Mouse (Mus musculus): ENCODE results near the gene Rpia. TPM values are rescaled to one million over a fixed set of nuclear protein-coding genes. Genes with fewer than 3 reads are reported as not detected.

Rpia gene
- polyA plus RNA-seq, 1 experiment from 2014 or later: 2.4 TPM

GRCm38 (mm10) chr6:70743902-70744301, 48.1 kb downstream of the Rpia start:
- H3K27ac ChIP-seq (replicated peaks): no peak overlapping the region
- no peak overlapping the region for H3K4me2 ChIP-seq (replicated peaks)
- H3K4me1 ChIP-seq: no peaks in the 10 kb centered on the region
- 86% methylated on average over 5 of the region's 5 CpGs for WGBS
- no peak for ATAC-seq (ENCODE audit: low FRiP score, low read depth)
- no peaks in the 10 kb centered on the region for H3K27me3 ChIP-seq
- no peaks in the 10 kb centered on the region for H3K9me3 ChIP-seq
- no peak overlapping the region for H3K9ac ChIP-seq (replicated peaks)
- H3K36me3 ChIP-seq: no peaks in the 10 kb centered on the region
- no peak overlapping the region for H3K4me3 ChIP-seq

GRCm38 (mm10) chr6:70742833-70743232, 49.2 kb downstream of the Rpia start:
- H3K4me3 ChIP-seq: no peak overlapping the region
- H3K36me3 ChIP-seq: no peaks in the 10 kb centered on the region
- no peak overlapping the region for H3K9ac ChIP-seq (replicated peaks)
- no peak overlapping the region for H3K27ac ChIP-seq (replicated peaks)
- no peak overlapping the region for H3K4me2 ChIP-seq (replicated peaks)
- no peaks in the 10 kb centered on the region for H3K4me1 ChIP-seq
- no peaks in the 10 kb centered on the region for H3K27me3 ChIP-seq
- 90% methylated on average over 4 of the region's 4 CpGs for WGBS
- no peaks in the 10 kb centered on the region for H3K9me3 ChIP-seq
- no peak for ATAC-seq (ENCODE audit: low FRiP score, low read depth)

GRCm38 (mm10) chr6:70740535-70740934, 51.5 kb downstream of the Rpia start:
- H3K27ac ChIP-seq (replicated peaks): no peak overlapping the region
- no peaks in the 10 kb centered on the region for H3K9me3 ChIP-seq
- H3K4me1 ChIP-seq: no peaks in the 10 kb centered on the region
- H3K9ac ChIP-seq (replicated peaks): no peak overlapping the region
- no peaks in the 10 kb centered on the region for H3K27me3 ChIP-seq
- ATAC-seq (ENCODE audit: low FRiP score, low read depth): no peak
- H3K4me2 ChIP-seq (replicated peaks): no peak overlapping the region
- no peaks in the 10 kb centered on the region for H3K36me3 ChIP-seq
- H3K4me3 ChIP-seq: no peak overlapping the region

- no peaks in the 10 kb centered on the region for H3K27me3 ChIP-seq
- no peaks in the 10 kb centered on the region for H3K4me1 ChIP-seq
- ATAC-seq (ENCODE audit: low FRiP score, low read depth): no peak
- WGBS: 78% methylated on average over 1 of the region's 1 CpGs
- H3K9me3 ChIP-seq: no peaks in the 10 kb centered on the region
- no peak overlapping the region for H3K4me2 ChIP-seq (replicated peaks)
- H3K27ac ChIP-seq (replicated peaks): no peak overlapping the region
- H3K9ac ChIP-seq (replicated peaks): no peak overlapping the region
- H3K4me3 ChIP-seq: no peak overlapping the region
- no peaks in the 10 kb centered on the region for H3K36me3 ChIP-seq
These were observed 52.6 kb downstream of the Rpia start for GRCm38 (mm10) chr6:70739456-70739855.

GRCm38 (mm10) chr6:70735528-70735927, 56.5 kb downstream of the Rpia start:
- 93% methylated on average over 2 of the region's 2 CpGs for WGBS
- Histone ChIP-seq H3K27ac (replicated peaks) (no peak overlapping the region), H3K9ac (replicated peaks) (no peak overlapping the region), H3K27me3 (no peaks in the 10 kb centered on the region), H3K4me2 (replicated peaks) (no peak overlapping the region), H3K36me3 (no peaks in the 10 kb centered on the region), H3K4me3 (no peak overlapping the region), H3K9me3 (no peaks in the 10 kb centered on the region), H3K4me1 (no peaks in the 10 kb centered on the region)
- no peak for ATAC-seq (ENCODE audit: low FRiP score, low read depth)

- ATAC-seq (ENCODE audit: low FRiP score, low read depth): no peak
- H3K9ac ChIP-seq (replicated peaks): no peak overlapping the region
- no peak overlapping the region for H3K4me3 ChIP-seq
- H3K4me2 ChIP-seq (replicated peaks): no peak overlapping the region
- no peaks in the 10 kb centered on the region for H3K9me3 ChIP-seq
- H3K36me3 ChIP-seq: no peaks in the 10 kb centered on the region
- no peak overlapping the region for H3K27ac ChIP-seq (replicated peaks)
- no peaks in the 10 kb centered on the region for H3K27me3 ChIP-seq
- H3K4me1 ChIP-seq: no peaks in the 10 kb centered on the region
These were observed 61.2 kb downstream of the Rpia start for GRCm38 (mm10) chr6:70730828-70731227.

- Histone ChIP-seq H3K4me1 (no peaks in the 10 kb centered on the region), H3K9me3 (no peaks in the 10 kb centered on the region), H3K27me3 (no peaks in the 10 kb centered on the region), H3K36me3 (no peaks in the 10 kb centered on the region), H3K4me2 (replicated peaks) (no peak overlapping the region), H3K9ac (replicated peaks) (no peak overlapping the region), H3K27ac (replicated peaks) (no peak overlapping the region), H3K4me3 (no peak overlapping the region)
- 90% methylated on average over 1 of the region's 1 CpGs for WGBS
- ATAC-seq (ENCODE audit: low FRiP score, low read depth): no peak
These were observed 62.9 kb downstream of the Rpia start for GRCm38 (mm10) chr6:70729125-70729524.

- H3K9ac ChIP-seq (replicated peaks): no peak overlapping the region
- no peak overlapping the region for H3K4me3 ChIP-seq
- WGBS: 78% methylated on average over 4 of the region's 4 CpGs
- H3K4me2 ChIP-seq (replicated peaks): no peak overlapping the region
- H3K27ac ChIP-seq (replicated peaks): no peak overlapping the region
- no peaks in the 10 kb centered on the region for H3K9me3 ChIP-seq
- H3K27me3 ChIP-seq: no peaks in the 10 kb centered on the region
- H3K36me3 ChIP-seq: no peaks in the 10 kb centered on the region
- ATAC-seq (ENCODE audit: low FRiP score, low read depth): no peak
- no peaks in the 10 kb centered on the region for H3K4me1 ChIP-seq
These were observed 64.8 kb downstream of the Rpia start for GRCm38 (mm10) chr6:70727094-70727721.

GRCm38 (mm10) chr6:70725639-70726038, 66.4 kb downstream of the Rpia start:
- Histone ChIP-seq H3K4me3 (no peak overlapping the region), H3K4me1 (no peaks in the 10 kb centered on the region), H3K4me2 (replicated peaks) (no peak overlapping the region), H3K27ac (replicated peaks) (no peak overlapping the region), H3K27me3 (no peaks in the 10 kb centered on the region), H3K9ac (replicated peaks) (no peak overlapping the region), H3K9me3 (no peaks in the 10 kb centered on the region), H3K36me3 (no peaks in the 10 kb centered on the region)
- WGBS: 67% methylated on average over 2 of the region's 2 CpGs
- ATAC-seq (ENCODE audit: low FRiP score, low read depth): no peak

- no peak for ATAC-seq (ENCODE audit: low FRiP score, low read depth)
- no peaks in the 10 kb centered on the region for H3K36me3 ChIP-seq
- H3K27me3 ChIP-seq: no peaks in the 10 kb centered on the region
- no peak overlapping the region for H3K9ac ChIP-seq (replicated peaks)
- H3K4me2 ChIP-seq (replicated peaks): no peak overlapping the region
- no peak overlapping the region for H3K27ac ChIP-seq (replicated peaks)
- no peaks in the 10 kb centered on the region for H3K9me3 ChIP-seq
- no peaks in the 10 kb centered on the region for H3K4me1 ChIP-seq
- 93% methylated on average over 13 of the region's 13 CpGs for WGBS
- no peak overlapping the region for H3K4me3 ChIP-seq
These were observed 67.3 kb downstream of the Rpia start for GRCm38 (mm10) chr6:70724722-70725121.

GRCm38 (mm10) chr6:70722298-70722697, 69.7 kb downstream of the Rpia start:
- Histone ChIP-seq H3K9me3 (no peaks in the 10 kb centered on the region), H3K4me1 (no peaks in the 10 kb centered on the region), H3K27ac (replicated peaks) (no peak overlapping the region), H3K4me3 (no peak overlapping the region), H3K36me3 (no peaks in the 10 kb centered on the region), H3K4me2 (replicated peaks) (no peak overlapping the region), H3K9ac (replicated peaks) (no peak overlapping the region), H3K27me3 (no peaks in the 10 kb centered on the region)
- ATAC-seq (ENCODE audit: low FRiP score, low read depth): no peak
- WGBS: 89% methylated on average over 7 of the region's 7 CpGs

- Histone ChIP-seq H3K27me3 (no peaks in the 10 kb centered on the region), H3K4me3 (no peak overlapping the region), H3K27ac (replicated peaks) (no peak overlapping the region), H3K9ac (replicated peaks) (no peak overlapping the region), H3K4me1 (no peaks in the 10 kb centered on the region), H3K36me3 (no peaks in the 10 kb centered on the region), H3K9me3 (no peaks in the 10 kb centered on the region), H3K4me2 (replicated peaks) (no peak overlapping the region)
- ATAC-seq (ENCODE audit: low FRiP score, low read depth): no peak
- 52% methylated on average over 2 of the region's 2 CpGs for WGBS
These were observed 73.3 kb downstream of the Rpia start for GRCm38 (mm10) chr6:70718760-70719159.

GRCm38 (mm10) chr6:70718164-70718563, 73.9 kb downstream of the Rpia start:
- no peaks in the 10 kb centered on the region for H3K27me3 ChIP-seq
- H3K27ac ChIP-seq (replicated peaks): no peak overlapping the region
- no peaks in the 10 kb centered on the region for H3K36me3 ChIP-seq
- no peaks in the 10 kb centered on the region for H3K9me3 ChIP-seq
- H3K4me2 ChIP-seq (replicated peaks): no peak overlapping the region
- ATAC-seq (ENCODE audit: low FRiP score, low read depth): no peak
- no peak overlapping the region for H3K4me3 ChIP-seq
- WGBS: 88% methylated on average over 4 of the region's 4 CpGs
- H3K9ac ChIP-seq (replicated peaks): no peak overlapping the region
- no peaks in the 10 kb centered on the region for H3K4me1 ChIP-seq
